Mouse (Mus musculus) bone marrow macrophage, adult 2 months (primary cell): ENCODE results near the gene Chd6.

Experiments used
- CTCF ChIP-seq: IDR thresholded peaks from 2 replicates; pipeline ENCODE4 v1.5.1; 2012; ENCODE audit warnings: low read depth, mild to moderate bottlenecking, low read length, moderate library complexity
- POLR2A ChIP-seq: IDR thresholded peaks from 2 replicates; pipeline ENCODE4 v1.6.1; 2012; ENCODE audit warnings: mild to moderate bottlenecking, low read depth, low read length, borderline replicate concordance

GRCm38 (mm10) chr2:161136999-161137398 is 28.1 kb upstream of the Chd6 start:
- TF ChIP-seq CTCF, result no peak
- no peak for TF ChIP-seq POLR2A
